Mouse (Mus musculus) embryo, embryonic 11.5 days (tissue): ENCODE measurements at regions not wholly inside any gene's neighbourhood (a gene's known extent, or its start where the extent isn't known, plus 50 kb on each side); places are given as distances from the start of the nearest gene placed in this dataset.
A peak's percentile ranks its signal among the peaks of the same experiment; 100 is the strongest.

Experiments
- DNase-seq: peaks from one replicate; pipeline ENCODE4 v3.0.0-alpha.2; 2012; ENCODE audit warnings: low read depth, low spot score

DNA sequence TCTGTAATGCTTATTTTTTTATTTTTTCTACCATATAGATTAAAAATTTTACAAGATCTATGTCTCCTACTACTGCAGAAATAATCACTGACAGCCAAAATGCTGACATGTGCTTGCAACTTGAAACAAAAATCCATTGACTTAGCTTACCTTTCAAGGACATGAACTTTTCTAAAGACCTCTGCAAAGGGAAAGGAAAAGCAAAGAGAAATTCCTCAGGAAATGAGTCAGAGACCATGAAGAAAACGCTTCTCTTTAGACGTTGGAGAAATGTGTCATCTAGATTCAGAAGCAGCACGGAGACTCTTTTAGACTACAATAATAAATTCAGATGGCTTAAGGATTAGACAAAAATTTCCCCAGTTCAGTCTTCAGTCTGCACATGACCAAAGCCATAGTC is 2188.6 kb upstream of the Tenm3 start:
- DNase-seq, result no peak

DNA sequence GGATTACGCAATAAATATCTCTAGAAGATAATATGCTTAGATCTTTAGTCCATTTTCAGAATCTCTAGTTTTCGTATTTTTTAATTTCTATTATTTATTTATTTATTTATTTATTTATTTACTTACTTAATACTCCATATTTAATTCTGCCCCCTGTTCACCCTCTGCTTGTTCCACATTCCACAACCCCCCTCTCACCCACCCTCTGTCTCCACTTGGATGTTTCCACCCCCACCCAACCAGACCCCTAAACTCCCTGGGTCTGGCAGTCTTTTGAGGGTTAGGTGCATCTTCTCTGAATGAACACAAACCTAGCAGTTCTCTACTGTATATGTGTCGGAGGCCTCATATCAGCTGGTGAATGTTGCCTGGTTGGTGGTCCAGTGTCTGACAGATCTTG is 2166.8 kb upstream of the Tenm3 start:
- no peak for DNase-seq

- peak; percentile 7 for DNase-seq
Observed at GRCm38 (mm10) chr8:50967386-50967785, 2123.6 kb upstream of the Tenm3 start.

DNA sequence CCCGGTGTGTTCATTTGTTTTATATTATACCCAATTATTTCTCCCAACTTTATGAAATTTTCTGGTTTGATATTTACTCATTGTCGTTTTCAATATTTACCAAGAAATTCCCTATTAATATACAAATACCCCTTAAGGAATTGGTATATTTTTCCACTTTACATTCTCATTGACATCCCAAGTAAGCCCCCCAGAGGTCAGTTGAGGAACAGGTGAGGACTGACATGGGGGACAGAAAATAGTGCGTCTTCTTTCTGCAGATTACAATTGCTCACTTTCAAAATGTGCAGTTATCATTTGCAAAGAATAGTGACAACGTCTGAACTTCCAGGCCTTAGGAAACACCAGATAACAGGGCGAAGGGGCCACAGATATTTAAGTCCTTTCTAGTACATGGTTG is 2073.8 kb upstream of the Tenm3 start:
- no peak for DNase-seq

DNA sequence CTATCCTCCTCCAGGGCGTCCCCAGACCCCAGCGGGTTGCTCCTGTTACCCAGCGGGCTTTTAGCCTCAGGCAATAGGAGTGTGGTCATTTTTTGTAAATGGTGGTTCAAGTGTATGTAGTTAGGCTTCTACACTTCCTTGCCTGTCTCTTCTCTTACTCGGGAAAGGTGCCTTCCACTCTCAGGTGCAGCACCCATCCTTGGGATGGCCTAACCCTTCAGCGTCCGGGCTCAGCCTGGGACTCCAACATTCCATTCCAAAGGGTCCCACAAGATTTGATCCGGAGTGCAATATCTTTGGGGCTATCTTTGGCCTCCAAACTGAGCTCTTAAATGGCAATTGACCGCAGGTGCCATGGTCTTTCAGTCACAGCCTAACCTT is 2073.0 kb upstream of the Tenm3 start:
- DNase-seq, result no peak

DNA sequence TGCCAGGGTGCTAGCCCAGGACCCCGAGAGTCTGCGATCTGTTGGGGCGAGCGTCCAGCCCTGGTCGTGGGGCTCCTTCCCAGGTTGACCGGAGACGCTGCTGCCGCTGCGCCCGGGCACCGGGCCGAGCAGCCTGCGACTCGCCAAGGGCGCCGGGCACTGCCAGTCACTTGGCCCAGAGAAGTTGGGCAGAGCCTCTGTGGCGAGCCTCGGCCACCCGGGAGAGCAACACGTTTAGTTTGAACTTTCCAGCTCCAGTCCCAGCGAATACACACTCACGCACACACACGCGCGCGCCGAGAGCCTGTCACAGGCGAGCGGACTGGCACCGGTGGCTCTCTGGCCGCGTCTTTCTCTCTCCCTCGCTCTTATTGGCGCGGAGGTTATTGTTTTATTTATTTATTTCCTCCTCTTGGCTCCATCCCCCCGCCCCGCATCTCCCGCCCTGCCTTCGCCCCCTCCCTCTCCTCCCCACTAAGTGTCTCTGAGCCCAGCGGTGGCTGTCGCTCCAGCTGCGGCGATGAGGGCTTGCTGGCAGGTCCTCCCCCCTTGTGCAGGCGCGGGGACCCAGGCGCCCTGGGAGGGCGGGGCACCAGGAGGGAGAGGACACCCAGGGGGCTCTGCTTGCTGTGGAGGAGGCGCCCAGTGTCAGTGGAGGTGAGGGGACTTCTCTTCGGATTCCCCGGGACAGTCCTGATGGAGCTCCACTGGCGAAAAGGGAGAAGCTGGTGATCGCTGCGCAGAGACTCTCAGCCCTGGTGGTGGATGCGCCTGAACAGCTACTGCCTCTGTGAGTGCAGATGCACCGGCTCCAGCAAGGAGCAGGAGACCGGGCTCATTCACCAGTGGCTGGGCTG is 2072.4 kb upstream of the Tenm3 start:
- DNase-seq, result no peak

DNA sequence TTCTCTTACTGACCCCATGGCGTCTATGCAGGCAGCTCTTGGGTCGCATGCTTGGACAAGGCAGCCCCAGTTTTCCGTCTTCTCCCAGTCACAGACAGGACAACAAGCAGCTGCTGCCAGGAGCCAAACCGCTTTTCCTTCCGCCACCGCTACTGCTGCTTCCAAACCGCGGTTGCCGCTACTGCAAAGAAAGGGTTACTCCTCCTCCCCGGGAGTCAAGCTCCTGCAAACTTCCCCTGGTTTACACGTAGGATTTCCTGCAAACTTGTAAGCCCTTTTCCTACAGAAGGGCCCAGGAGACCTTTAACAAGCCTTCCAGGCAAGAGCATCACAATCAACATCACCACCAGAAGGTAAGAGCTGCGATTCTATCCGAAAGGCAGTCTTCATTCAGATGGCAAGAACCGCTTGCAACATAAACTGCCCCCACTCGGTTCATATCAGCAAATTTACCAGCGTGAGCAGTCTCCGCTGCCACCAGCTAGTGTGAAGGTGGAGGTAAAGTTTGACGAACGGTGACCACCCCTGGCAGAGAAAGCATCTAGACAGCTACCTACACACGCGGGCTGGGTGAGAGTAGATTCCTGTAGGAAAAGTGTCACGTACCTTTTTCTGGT is 2071.6 kb upstream of the Tenm3 start:
- no peak for DNase-seq

- no peak for DNase-seq
Observed at GRCm38 (mm10) chr8:50914615-50915014, 2070.9 kb upstream of the Tenm3 start.

DNA sequence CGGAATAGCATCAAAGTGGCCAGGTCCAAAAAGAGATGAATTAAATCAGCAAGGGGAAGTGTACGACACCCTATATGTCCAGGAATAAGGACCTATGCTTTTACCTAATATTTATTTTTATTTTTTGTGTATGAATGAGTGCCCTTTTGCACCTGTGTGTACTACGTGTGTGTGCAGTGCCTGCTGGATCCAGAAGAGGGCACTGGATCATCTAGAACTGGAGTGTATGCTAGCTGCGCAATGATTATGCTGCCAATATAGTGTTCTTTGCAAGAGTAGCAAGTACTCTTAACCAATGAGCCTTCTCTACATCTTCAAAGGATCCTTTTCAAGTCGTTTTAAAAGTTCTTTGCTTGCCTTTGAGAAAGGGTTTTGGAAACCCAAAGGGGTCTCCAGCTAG is 2034.4 kb upstream of the Tenm3 start:
- no peak for DNase-seq
